17 mouse cellular contexts compared by ENCODE assay signal in the genomic region with DNA sequence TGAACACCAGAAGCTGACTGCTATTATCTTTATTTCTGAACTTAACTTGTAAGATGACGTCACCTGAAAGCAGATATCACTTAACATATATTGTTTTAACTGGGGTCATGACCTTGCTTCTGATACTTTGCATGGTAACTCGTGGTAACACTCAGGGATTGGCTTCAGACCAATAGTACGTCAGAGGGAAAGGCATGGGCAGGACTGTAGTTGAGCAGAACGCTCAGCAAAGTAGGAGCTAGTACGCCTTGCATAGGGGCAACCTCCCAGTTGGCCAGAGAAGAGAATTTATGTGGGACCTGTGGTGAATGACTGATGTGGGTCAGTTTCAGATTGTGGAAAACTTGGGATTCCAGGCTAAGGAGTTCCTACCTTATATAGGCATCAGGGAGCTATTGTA.
"Had no signal": no experiment of that assay in that cellular context is flagged by ENCODE, and none has a peak within 500 bp of the region (broad histone marks: within the 10 kb centered on the region; RNA-seq: fewer than 3 reads in every experiment).

No protein-coding gene starts in this region.

- H3K4me1 ChIP-seq: kidney, embryonic 15.5 days; liver, embryonic 12.5 days; liver, embryonic 15.5 days; midbrain, embryonic 13.5 days; neural tube, embryonic 13.5 days had no signal

- H3K9ac ChIP-seq: kidney, embryonic 15.5 days; liver, embryonic 12.5 days; liver, embryonic 15.5 days; midbrain, embryonic 13.5 days; neural tube, embryonic 13.5 days had no signal

- H3K9me3 ChIP-seq: kidney, embryonic 15.5 days; liver, embryonic 12.5 days; liver, embryonic 15.5 days; midbrain, embryonic 13.5 days; neural tube, embryonic 13.5 days had no signal

- ATAC-seq: liver, embryonic 12.5 days; lung, postnatal 0 days; midbrain, embryonic 13.5 days; midbrain, embryonic 16.5 days had no signal

- H3K27me3 ChIP-seq: kidney, embryonic 15.5 days; liver, embryonic 12.5 days; liver, embryonic 15.5 days; midbrain, embryonic 13.5 days; neural tube, embryonic 13.5 days had no signal

- H3K27ac ChIP-seq: kidney, embryonic 15.5 days; liver, embryonic 12.5 days; liver, embryonic 15.5 days; macrophage; midbrain, embryonic 13.5 days; neural tube, embryonic 13.5 days had no signal

- H3K4me3 ChIP-seq: kidney, embryonic 15.5 days; liver, embryonic 12.5 days; liver, embryonic 15.5 days; midbrain, embryonic 13.5 days; myocyte; neural tube, embryonic 13.5 days had no signal

- H3K36me3 ChIP-seq: kidney, embryonic 15.5 days; liver, embryonic 12.5 days; liver, embryonic 15.5 days; midbrain, embryonic 13.5 days; neural tube, embryonic 13.5 days had no signal

- DNase-seq: kidney, adult 8-10 months; kidney, postnatal 10 days; kidney, postnatal 36 days; left cerebral cortex, postnatal 4 days; liver; lung, adult 18-20 months; thymus, adult 18-20 months; thymus, postnatal 36 days had no signal

- H3K4me2 ChIP-seq: kidney, embryonic 15.5 days; liver, embryonic 12.5 days; liver, embryonic 15.5 days; midbrain, embryonic 13.5 days; neural tube, embryonic 13.5 days had no signal
